ENCODE assay signal across 15 mouse cellular contexts in genomic region chr8:3376641-3377274, GRCm38 (mm10). TPM values are rescaled to one million over a fixed set of nuclear protein-coding genes. Genes with fewer than 3 reads are reported as not detected.
A peak's percentile ranks its signal among the peaks of the same experiment; 100 is the strongest.
DNase-seq lines count a peak whose midpoint lies in the region; ATAC-seq and TF ChIP-seq lines count a peak whose summit lies in the region.
"Had no signal": no experiment of that assay in that cellular context is flagged by ENCODE, and none has a peak within 500 bp of the region (broad histone marks: within the 10 kb centered on the region; RNA-seq: fewer than 3 reads in every experiment).

No protein-coding gene starts in this region.

- no peaks in the 10 kb centered on the region for H3K36me3 ChIP-seq in heart, adult 2 months (ENCODE audit: control insufficient read depth, insufficient read depth, low read length)
- no peaks in the 10 kb centered on the region for H3K36me3 ChIP-seq in heart, embryonic 11.5 days (ENCODE audit: control insufficient read depth, insufficient read depth, low read length)
- H3K36me3 ChIP-seq in intestine, embryonic 16.5 days (ENCODE audit: control insufficient read depth, insufficient read depth, low read length) = no peaks in the 10 kb centered on the region
- no peaks in the 10 kb centered on the region for H3K36me3 ChIP-seq in hindbrain, embryonic 12.5 days
- H3K36me3 ChIP-seq: kidney, embryonic 15.5 days; midbrain, embryonic 10.5 days; neural tube, embryonic 15.5 days had no signal

- H3K27me3 ChIP-seq in heart, adult 2 months (ENCODE audit: control insufficient read depth, insufficient read depth, low read length) = no peaks in the 10 kb centered on the region; the same call in 1 of the 2 replicates
- H3K27me3 ChIP-seq in heart, embryonic 11.5 days (ENCODE audit: control insufficient read depth, insufficient read depth, low read length) = no peaks in the 10 kb centered on the region
- H3K27me3 ChIP-seq in intestine, embryonic 16.5 days (replicated peaks; ENCODE audit: control insufficient read depth, insufficient read depth, low read length) = no peaks in the 10 kb centered on the region
- no peaks in the 10 kb centered on the region for H3K27me3 ChIP-seq in hindbrain, embryonic 12.5 days
- H3K27me3 ChIP-seq: kidney, embryonic 15.5 days; neural tube, embryonic 15.5 days had no signal

- no peak for TF ChIP-seq CTCF in heart, adult 2 months (IDR thresholded peaks at IDR 0.05)

- no peak overlapping the region for H3K27ac ChIP-seq in heart, adult 2 months
- no peak overlapping the region for H3K27ac ChIP-seq in heart, embryonic 11.5 days (ENCODE audit: low read depth, low read length)
- H3K27ac ChIP-seq in intestine, embryonic 16.5 days (ENCODE audit: low read length) = peak overlapping the region; percentile 38
- H3K27ac ChIP-seq in hindbrain, embryonic 12.5 days = no peak overlapping the region
- H3K27ac ChIP-seq: kidney, embryonic 15.5 days; midbrain, embryonic 10.5 days; neural tube, embryonic 15.5 days had no signal

- intact Hi-C loops in heart, adult 2 months (cut with DNase I) = no loop called here

- WGBS in heart, adult 2 months = 52% methylated on average over 11 of the region's 11 CpGs
- WGBS in heart, embryonic 11.5 days (ENCODE audit: insufficient replicate concordance) = 52% methylated on average over 11 of the region's 11 CpGs
- WGBS in intestine, embryonic 16.5 days = 32% methylated on average over 11 of the region's 11 CpGs
- 67% methylated on average over 11 of the region's 11 CpGs for WGBS in hindbrain, embryonic 12.5 days

- ATAC-seq in heart, embryonic 11.5 days (replicated peaks; ENCODE audit: insufficient number of reproducible peaks, low FRiP score, low TSS enrichment) = no peak
- peak; percentile 91 for ATAC-seq in intestine, embryonic 16.5 days
- no peak for ATAC-seq in hindbrain, embryonic 12.5 days (ENCODE audit: low FRiP score)
- ATAC-seq: activated CD4-positive, CD25-positive, alpha-beta regulatory T cell, adult 4 months; CD4-positive, CD25-positive, alpha-beta regulatory T cell, adult 4 months had no signal

- H3K4me2 ChIP-seq in heart, embryonic 11.5 days = no peak overlapping the region
- H3K4me2 ChIP-seq in intestine, embryonic 16.5 days (ENCODE audit: low read depth, low read length) = no peak overlapping the region
- no peak overlapping the region for H3K4me2 ChIP-seq in hindbrain, embryonic 12.5 days (replicated peaks)
- H3K4me2 ChIP-seq: kidney, embryonic 15.5 days; neural tube, embryonic 15.5 days had no signal

- TF ChIP-seq EP300 in heart, adult 2 months (IDR thresholded peaks at IDR 0.05; ENCODE audit: insufficient read depth, low read depth, low read length) = no peak

- H3K4me1 ChIP-seq in heart, adult 2 months (ENCODE audit: control insufficient read depth, insufficient read depth, low read length) = no peaks in the 10 kb centered on the region
- H3K4me1 ChIP-seq in heart, embryonic 11.5 days (ENCODE audit: control insufficient read depth, insufficient read depth, low read length) = no peaks in the 10 kb centered on the region
- H3K4me1 ChIP-seq in intestine, embryonic 16.5 days (ENCODE audit: control insufficient read depth, insufficient read depth, low read length) = no peaks in the 10 kb centered on the region
- no peaks in the 10 kb centered on the region for H3K4me1 ChIP-seq in hindbrain, embryonic 12.5 days
- H3K4me1 ChIP-seq: kidney, embryonic 15.5 days; midbrain, embryonic 10.5 days; neural tube, embryonic 15.5 days had no signal

- H3K9me3 ChIP-seq in heart, embryonic 11.5 days (replicated peaks; ENCODE audit: control insufficient read depth, low read length) = no peaks in the 10 kb centered on the region
- no peaks in the 10 kb centered on the region for H3K9me3 ChIP-seq in intestine, embryonic 16.5 days (ENCODE audit: control insufficient read depth, low read length)
- no peaks in the 10 kb centered on the region for H3K9me3 ChIP-seq in hindbrain, embryonic 12.5 days (replicated peaks)
- H3K9me3 ChIP-seq: kidney, embryonic 15.5 days; neural tube, embryonic 15.5 days had no signal

- H3K79me2 ChIP-seq in heart, adult 2 months (replicated peaks; ENCODE audit: control insufficient read depth, insufficient read depth, low read length) = no peaks in the 10 kb centered on the region

- no peak for TF ChIP-seq POLR2A in heart, adult 2 months (IDR thresholded peaks at IDR 0.05; ENCODE audit: insufficient read depth, low read depth, low read length)

- H3K4me3 ChIP-seq in heart, adult 2 months = no peak overlapping the region
- H3K4me3 ChIP-seq in heart, embryonic 11.5 days (ENCODE audit: low read depth, low read length) = no peak overlapping the region
- H3K4me3 ChIP-seq in intestine, embryonic 16.5 days (ENCODE audit: low read length) = no peak overlapping the region
- no peak overlapping the region for H3K4me3 ChIP-seq in hindbrain, embryonic 12.5 days
- H3K4me3 ChIP-seq: kidney, embryonic 15.5 days; midbrain, embryonic 10.5 days; neural tube, embryonic 15.5 days had no signal

- DNase-seq in heart, adult 2 months = peak; percentile 59 to 64
- peak; percentile 64 for DNase-seq in gastrocnemius, adult 18-20 months (ENCODE audit: low spot score)
- DNase-seq in testis, postnatal 14 days (ENCODE audit: low spot score) = peak; percentile 59
- DNase-seq in layer of hippocampus, postnatal 25 days (ENCODE audit: extremely low spot score in 1 of 2, low spot score in 1 of 2) = no peak
- no peak for DNase-seq in neural tube, embryonic 10.5 days (ENCODE audit: extremely low spot score, low spot score)
- DNase-seq: cerebellum, postnatal 25 days had no signal

- H3K9ac ChIP-seq in heart, adult 2 months (ENCODE audit: low read depth, low read length) = no peak overlapping the region
- H3K9ac ChIP-seq in heart, embryonic 11.5 days (ENCODE audit: low read depth, low read length) = no peak overlapping the region
- H3K9ac ChIP-seq in intestine, embryonic 16.5 days (ENCODE audit: low read depth, low read length) = no peak overlapping the region
- no peak overlapping the region for H3K9ac ChIP-seq in hindbrain, embryonic 12.5 days
- H3K9ac ChIP-seq: kidney, embryonic 15.5 days; neural tube, embryonic 15.5 days had no signal

RNA-seq across cellular contexts. Expression of gene Arhgef18, which starts 16.0 kb away (rescaled TPM):
- total RNA-seq in heart, adult 2 months (2021) = 10 to 100 TPM; 18.7 to 20.4 TPM
- 12.3 and 15.3 TPM in 2 replicates for polyA plus RNA-seq in heart, adult 2 months (2012; rRNA removed)
- polyA plus RNA-seq in heart, embryonic 11.5 days (2014; fragmentation: Nextera tagmentation; extraction: Ambion mirVana) = 5.3 and 6.2 TPM in 2 replicates
- 10 to 100 TPM in 1 of 2 experiments, 1 to 10 TPM in 1; 8.4 to 10.5 TPM for total RNA-seq in gastrocnemius, adult 18-20 months (2021)
- 8.2 and 8.4 TPM in 2 replicates for polyA plus RNA-seq in intestine, embryonic 16.5 days (2015; fragmentation: Nextera tagmentation; extraction: Ambion mirVana)
- total RNA-seq in layer of hippocampus, postnatal 25 days (2021) = 10 to 100 TPM; 41.6 to 43.6 TPM
- 13.7 and 15.6 TPM in 2 replicates for polyA plus RNA-seq in hindbrain, embryonic 12.5 days (2016; fragmentation: Nextera tagmentation; extraction: Ambion mirVana)

RNA-seq across cellular contexts. Expression of gene A430078G23Rik, which starts 23.5 kb away (rescaled TPM):
- total RNA-seq in heart, adult 2 months (2021) = under 1 TPM; 0.57 TPM
- 0.41 and 0.53 TPM in 2 replicates for polyA plus RNA-seq in heart, adult 2 months (2012; rRNA removed)
- polyA plus RNA-seq in heart, embryonic 11.5 days (2014; fragmentation: Nextera tagmentation; extraction: Ambion mirVana) = 0.10 TPM in 1 of 2 replicates, not detected in the other
- total RNA-seq in gastrocnemius, adult 18-20 months (2021) = under 1 TPM in 1 of 2 experiments, not detected in 1; 0.11 TPM
- 0.32 and 0.45 TPM in 2 replicates for polyA plus RNA-seq in intestine, embryonic 16.5 days (2015; fragmentation: Nextera tagmentation; extraction: Ambion mirVana)
- not detected for total RNA-seq in layer of hippocampus, postnatal 25 days (2021)
- not detected in 2 replicates for polyA plus RNA-seq in hindbrain, embryonic 12.5 days (2016; fragmentation: Nextera tagmentation; extraction: Ambion mirVana)
- polyA plus RNA-seq: limb, embryonic 11.5 days; midbrain, embryonic 10.5 days; neural tube, embryonic 15.5 days had no signal

Comparison
In these comparisons a context has a peak if more than half of its experiments do, and no peak if none do; other contexts are left out.
1. DNase-seq: peak in heart, adult 2 months (2 of 2), gastrocnemius, adult 18-20 months (single experiment) and testis, postnatal 14 days (single experiment); none in layer of hippocampus, postnatal 25 days (0 of 2) and neural tube, embryonic 10.5 days (single experiment).